Mouse (Mus musculus) stomach, embryonic 14.5 days (tissue): ENCODE data around the gene Hist1h1c. TPM values are rescaled to one million over a fixed set of nuclear protein-coding genes. Genes with fewer than 3 reads are reported as not detected.

Source experiments
- ATAC-seq: fragments of 200-750 bp; cut with Nextera tagmentation; 2 replicates; pipeline ENCODE4 v1.8.0; 2017; ENCODE audit warnings: low read depth, moderate TSS enrichment; ENCODE audit not compliant: insufficient number of reproducible peaks, insufficient read depth, low FRiP score
- H3K27ac ChIP-seq: fragments of 300-500 bp; sonication (generic); 2 replicates; pipeline ENCODE4 v1.5.1; 2014; ENCODE audit warnings: mild to moderate bottlenecking, low read length, moderate library complexity, mixed read lengths
- H3K27me3 ChIP-seq: fragments of 300-500 bp; sonication (generic); 2 replicates; pipeline ENCODE4 v1.6.1; 2014; ENCODE audit warnings: low read length, control low read depth, mixed read lengths; ENCODE audit not compliant: control insufficient read depth, insufficient read depth
- H3K36me3 ChIP-seq: fragments of 300-500 bp; sonication (generic); 2 replicates; pipeline ENCODE4 v1.6.1; 2014; ENCODE audit warnings: mild to moderate bottlenecking, control low read depth, low read length, moderate library complexity, mixed read lengths; ENCODE audit not compliant: control insufficient read depth, insufficient read depth
- H3K4me1 ChIP-seq: fragments of 300-500 bp; sonication (generic); 2 replicates; pipeline ENCODE4 v1.6.1; 2014; ENCODE audit warnings: low read length, control low read depth, mixed read lengths; ENCODE audit not compliant: control insufficient read depth, insufficient read depth
- H3K4me2 ChIP-seq: fragments of 300-500 bp; sonication (generic); replicated peaks from 2 replicates; pipeline ENCODE4 v1.6.1; 2014; ENCODE audit warnings: low read depth, low read length, control low read depth
- H3K4me3 ChIP-seq: fragments of 300-500 bp; sonication (generic); 2 replicates; pipeline ENCODE4 v1.5.1; 2014; ENCODE audit warnings: low read depth, low read length, control low read depth
- H3K9ac ChIP-seq: fragments of 300-500 bp; sonication (generic); replicated peaks from 2 replicates; pipeline ENCODE4 v1.6.1; 2014; ENCODE audit warnings: low read depth, mild to moderate bottlenecking, control low read depth, low read length, moderate library complexity, mixed read lengths
- H3K9me3 ChIP-seq: fragments of 300-500 bp; sonication (generic); 2 replicates; pipeline ENCODE4 v1.6.1; 2016; ENCODE audit warnings: low read depth, low read length, control low read depth; ENCODE audit not compliant: control insufficient read depth
- WGBS: fragments of 180-500 bp; shearing (Covaris S2); extraction: QIAGEN DNeasy Blood & Tissue Kit; methylation state at CpG from one replicate; pipeline ENCODE4 v1.1.7; 2014; 5-methylcytosine and 5-hydroxymethylcytosine counted together
- polyA plus RNA-seq: library from polyadenylated mRNA; unstranded; fragments of >200 nt; fragmentation: Nextera tagmentation; extraction: Ambion mirVana; gene quantifications from 2 replicates; pipeline ENCODE4 v1.2.1, GENCODE M21; 2014

Gene Hist1h1c
- polyA plus RNA-seq, 1 experiment from 2014 or later, result 38.5 TPM

DNA sequence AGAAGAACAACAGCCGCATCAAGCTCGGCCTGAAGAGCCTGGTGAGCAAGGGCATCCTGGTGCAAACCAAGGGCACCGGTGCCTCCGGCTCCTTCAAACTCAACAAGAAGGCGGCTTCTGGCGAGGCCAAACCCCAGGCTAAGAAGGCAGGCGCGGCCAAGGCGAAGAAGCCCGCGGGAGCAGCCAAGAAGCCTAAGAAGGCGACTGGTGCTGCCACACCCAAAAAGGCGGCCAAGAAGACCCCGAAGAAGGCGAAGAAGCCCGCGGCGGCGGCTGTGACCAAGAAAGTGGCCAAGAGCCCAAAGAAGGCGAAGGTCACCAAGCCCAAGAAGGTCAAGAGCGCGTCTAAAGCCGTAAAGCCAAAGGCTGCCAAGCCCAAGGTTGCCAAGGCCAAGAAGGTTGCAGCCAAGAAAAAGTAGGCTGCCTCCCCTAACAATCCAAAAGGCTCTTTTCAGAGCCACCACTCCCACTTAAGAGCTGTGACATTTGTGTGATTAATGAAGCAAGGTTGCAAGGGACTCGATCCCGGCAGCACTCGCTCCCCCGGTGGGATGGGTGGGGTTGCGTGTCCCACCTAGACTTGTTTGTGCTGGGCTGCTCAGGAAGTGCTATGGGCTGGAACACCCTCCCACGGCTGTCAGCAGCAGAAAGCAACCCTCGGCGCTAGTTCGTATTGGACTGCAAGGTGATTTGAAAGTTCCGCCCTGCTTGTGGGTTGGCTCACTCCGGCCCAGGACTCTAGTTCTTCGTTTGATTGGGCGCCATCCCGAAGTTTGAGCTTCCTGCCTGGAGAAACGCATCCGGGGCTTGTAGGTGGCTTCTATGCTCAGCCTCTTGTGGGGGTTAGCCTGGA lies 687 bp downstream of the Hist1h1c start:
- Histone ChIP-seq H3K36me3 (no peaks in the 10 kb centered on the region), H3K4me2 (peak overlapping the region; percentile 91), H3K27me3 (no peaks in the 10 kb centered on the region), H3K27ac (peak overlapping the region; percentile 99), H3K4me3 (peak overlapping the region; percentile 63), H3K9me3 (no peaks in the 10 kb centered on the region), H3K9ac (peak overlapping the region; percentile 92), H3K4me1 (peaks cover 17% of the 10 kb centered on the region; the same call in 1 of the 2 replicates)
- under 1% methylated on average over 39 of the region's 39 CpGs for WGBS
- ATAC-seq, result peak; percentile 92

DNA sequence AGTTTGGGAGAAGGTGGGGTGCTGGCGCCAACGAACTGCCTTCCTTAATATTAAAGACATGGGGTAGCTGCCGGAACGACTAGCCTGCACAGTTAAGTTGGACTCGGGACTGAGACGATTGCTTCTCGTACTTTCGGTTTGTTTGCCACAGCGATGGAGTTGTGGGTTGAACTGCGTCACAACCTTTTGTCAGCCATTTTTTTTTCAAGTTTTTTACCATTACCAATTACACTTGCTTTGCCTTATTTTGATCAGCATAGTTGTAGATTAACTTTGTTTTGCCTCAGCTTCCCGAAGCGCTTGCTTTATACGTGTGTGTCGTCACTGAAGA lies 1.3 kb downstream of the Hist1h1c start:
- H3K4me3 ChIP-seq, result peak overlapping the region; percentile 63
- H3K27me3 ChIP-seq, result no peaks in the 10 kb centered on the region
- no peaks in the 10 kb centered on the region for H3K36me3 ChIP-seq
- ATAC-seq, result no peak; the same call in 1 of the 2 replicates
- peak overlapping the region; percentile 92 for H3K9ac ChIP-seq
- under 1% methylated on average over 14 of the region's 14 CpGs for WGBS
- no peaks in the 10 kb centered on the region for H3K9me3 ChIP-seq
- H3K4me1 ChIP-seq, result peaks cover 17% of the 10 kb centered on the region; the same call in 1 of the 2 replicates
- H3K4me2 ChIP-seq, result peak overlapping the region; percentile 91
- peak overlapping the region; percentile 99 for H3K27ac ChIP-seq

DNA sequence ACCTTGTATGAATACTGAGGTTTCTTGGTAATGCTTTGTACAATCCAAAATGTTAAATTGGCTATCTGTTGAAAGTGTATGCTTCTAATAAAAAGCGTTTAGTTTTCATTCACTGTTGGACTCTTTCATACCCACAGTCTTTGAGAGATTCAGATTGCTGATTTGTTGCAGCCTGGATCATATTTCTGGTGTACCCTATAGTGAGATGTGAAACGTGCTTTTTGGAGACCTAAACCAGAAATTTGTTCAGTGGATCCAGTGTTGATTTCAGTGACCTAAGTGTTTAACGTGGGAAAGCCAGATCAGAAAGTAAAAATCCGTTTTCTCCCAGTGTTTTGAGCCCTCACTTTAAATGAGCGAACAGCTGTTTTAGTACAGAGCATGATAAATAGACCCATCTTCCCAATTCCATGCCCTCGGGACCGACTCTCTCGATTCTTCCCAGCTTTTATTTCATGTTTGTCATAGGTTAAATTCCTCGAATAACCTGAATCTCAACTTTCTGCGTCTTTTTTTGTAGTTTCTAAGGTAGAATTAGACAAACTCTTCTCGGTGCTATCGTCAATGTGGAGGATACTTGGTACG lies 1.7 kb downstream of the Hist1h1c start:
- Histone ChIP-seq H3K9ac (peak overlapping the region; percentile 92), H3K36me3 (no peaks in the 10 kb centered on the region), H3K4me1 (peaks cover 17% of the 10 kb centered on the region; the same call in 1 of the 2 replicates), H3K4me2 (peak overlapping the region; percentile 91), H3K27me3 (no peaks in the 10 kb centered on the region), H3K9me3 (no peaks in the 10 kb centered on the region), H3K27ac (peak overlapping the region; percentile 99), H3K4me3 (peak overlapping the region; percentile 63)
- no peak for ATAC-seq
- 15% methylated on average over 13 of the region's 13 CpGs for WGBS

DNA sequence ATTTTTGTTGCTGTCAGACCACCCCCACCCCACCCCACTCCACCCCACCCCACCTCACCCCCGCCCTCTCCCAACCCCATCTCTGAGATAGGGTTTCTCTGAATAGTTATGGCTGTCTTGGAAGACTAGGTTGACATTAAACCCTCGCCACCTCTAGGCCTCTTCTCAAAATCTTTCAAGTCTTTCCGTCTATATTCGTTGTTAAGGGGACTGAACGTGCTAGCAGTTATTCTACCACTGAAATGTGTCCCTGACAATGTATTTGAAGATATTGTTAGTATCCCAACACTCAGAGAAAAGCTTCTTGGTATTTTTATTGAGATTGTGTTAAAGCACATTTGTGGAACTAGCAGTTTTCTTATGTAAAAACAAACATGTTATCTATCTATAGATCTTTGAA lies 2.3 kb downstream of the Hist1h1c start:
- Histone ChIP-seq H3K27ac (no peak overlapping the region; the same call in 1 of the 2 replicates), H3K4me2 (peak overlapping the region; percentile 91), H3K27me3 (no peaks in the 10 kb centered on the region), H3K4me3 (peak overlapping the region; percentile 63), H3K9ac (peak overlapping the region; percentile 92; the same call in 1 of the 2 replicates), H3K9me3 (no peaks in the 10 kb centered on the region), H3K4me1 (peaks cover 17% of the 10 kb centered on the region; the same call in 1 of the 2 replicates), H3K36me3 (no peaks in the 10 kb centered on the region)
- 49% methylated on average over 5 of the region's 5 CpGs for WGBS
- no peak for ATAC-seq

DNA sequence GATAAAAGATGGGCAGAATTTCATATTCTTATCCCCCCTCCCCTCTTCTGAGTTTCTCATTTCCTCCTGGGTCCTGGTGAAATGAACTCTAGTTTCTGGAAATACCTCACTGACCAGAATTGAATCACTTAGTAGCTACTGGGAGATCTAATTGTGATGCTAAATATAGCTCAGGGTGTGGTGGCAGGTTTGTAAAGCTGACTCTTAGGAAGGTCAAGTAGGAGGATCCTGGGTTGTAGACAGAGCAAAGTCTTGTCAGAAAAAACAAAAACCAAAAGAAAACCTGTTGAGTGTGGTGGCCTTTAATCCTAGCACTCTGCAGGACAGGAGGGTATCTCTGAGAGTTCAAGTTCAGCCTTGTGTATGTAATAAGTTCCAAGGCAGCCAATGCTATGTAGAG lies 3.4 kb downstream of the Hist1h1c start:
- Histone ChIP-seq H3K27ac (no peak overlapping the region), H3K36me3 (no peaks in the 10 kb centered on the region), H3K9ac (no peak overlapping the region), H3K9me3 (no peaks in the 10 kb centered on the region), H3K4me3 (no peak overlapping the region), H3K4me2 (no peak overlapping the region), H3K4me1 (peaks cover 17% of the 10 kb centered on the region; the same call in 1 of the 2 replicates), H3K27me3 (no peaks in the 10 kb centered on the region)
- no peak for ATAC-seq

DNA sequence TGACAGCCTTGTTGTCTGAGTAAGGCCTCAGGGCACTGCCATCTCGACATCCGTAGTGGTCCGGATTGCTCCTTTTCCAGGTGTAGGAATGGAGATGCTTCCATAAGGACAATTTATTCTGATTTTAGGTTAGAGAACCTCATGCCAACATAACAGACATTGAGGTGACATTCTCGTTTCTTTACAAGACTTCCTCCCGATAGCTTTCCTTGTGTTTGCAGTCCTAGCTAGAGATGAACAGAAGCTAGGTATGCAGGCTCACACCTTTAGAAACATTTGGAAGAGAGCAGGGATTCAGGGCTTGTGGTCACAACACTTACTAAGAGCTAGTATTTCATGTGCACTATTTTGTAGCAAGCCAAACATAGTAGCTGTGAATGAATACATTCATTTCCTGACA lies 4.6 kb downstream of the Hist1h1c start:
- H3K36me3 ChIP-seq, result no peaks in the 10 kb centered on the region
- no peak for ATAC-seq
- H3K4me1 ChIP-seq, result peaks cover 16% of the 10 kb centered on the region
- WGBS, result 79% methylated on average over 5 of the region's 5 CpGs
- H3K4me3 ChIP-seq, result no peak overlapping the region
- no peaks in the 10 kb centered on the region for H3K27me3 ChIP-seq
- H3K9ac ChIP-seq, result no peak overlapping the region
- H3K4me2 ChIP-seq, result no peak overlapping the region
- H3K27ac ChIP-seq, result no peak overlapping the region
- H3K9me3 ChIP-seq, result no peaks in the 10 kb centered on the region

DNA sequence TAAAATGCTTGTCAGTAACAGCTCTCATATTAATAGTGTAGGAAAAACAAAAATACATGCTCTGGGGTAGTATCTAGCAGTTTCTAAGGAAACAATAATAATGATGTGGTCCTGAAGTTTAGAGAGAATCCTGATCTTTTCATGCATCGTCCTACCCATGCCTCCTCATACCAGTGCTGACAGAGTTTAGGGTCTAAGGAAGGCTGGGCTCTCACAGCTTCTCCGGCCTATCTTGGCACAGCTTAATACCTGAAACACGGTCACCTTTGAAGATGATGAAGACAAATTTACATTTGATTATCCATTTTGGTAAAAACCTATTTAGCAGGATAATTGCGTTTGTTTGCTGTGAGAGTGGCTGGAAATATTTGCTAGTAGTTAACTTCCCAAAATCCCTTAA lies 5.4 kb downstream of the Hist1h1c start:
- Histone ChIP-seq H3K27ac (peak overlapping the region; percentile 82), H3K36me3 (no peaks in the 10 kb centered on the region), H3K4me1 (peaks cover 20% of the 10 kb centered on the region), H3K27me3 (no peaks in the 10 kb centered on the region), H3K4me2 (peak overlapping the region; percentile 71), H3K9me3 (no peaks in the 10 kb centered on the region), H3K4me3 (peak overlapping the region; percentile 35), H3K9ac (no peak overlapping the region)
- no peak for ATAC-seq
- 31% methylated on average over 4 of the region's 4 CpGs for whole genome bisulfite sequencing

DNA sequence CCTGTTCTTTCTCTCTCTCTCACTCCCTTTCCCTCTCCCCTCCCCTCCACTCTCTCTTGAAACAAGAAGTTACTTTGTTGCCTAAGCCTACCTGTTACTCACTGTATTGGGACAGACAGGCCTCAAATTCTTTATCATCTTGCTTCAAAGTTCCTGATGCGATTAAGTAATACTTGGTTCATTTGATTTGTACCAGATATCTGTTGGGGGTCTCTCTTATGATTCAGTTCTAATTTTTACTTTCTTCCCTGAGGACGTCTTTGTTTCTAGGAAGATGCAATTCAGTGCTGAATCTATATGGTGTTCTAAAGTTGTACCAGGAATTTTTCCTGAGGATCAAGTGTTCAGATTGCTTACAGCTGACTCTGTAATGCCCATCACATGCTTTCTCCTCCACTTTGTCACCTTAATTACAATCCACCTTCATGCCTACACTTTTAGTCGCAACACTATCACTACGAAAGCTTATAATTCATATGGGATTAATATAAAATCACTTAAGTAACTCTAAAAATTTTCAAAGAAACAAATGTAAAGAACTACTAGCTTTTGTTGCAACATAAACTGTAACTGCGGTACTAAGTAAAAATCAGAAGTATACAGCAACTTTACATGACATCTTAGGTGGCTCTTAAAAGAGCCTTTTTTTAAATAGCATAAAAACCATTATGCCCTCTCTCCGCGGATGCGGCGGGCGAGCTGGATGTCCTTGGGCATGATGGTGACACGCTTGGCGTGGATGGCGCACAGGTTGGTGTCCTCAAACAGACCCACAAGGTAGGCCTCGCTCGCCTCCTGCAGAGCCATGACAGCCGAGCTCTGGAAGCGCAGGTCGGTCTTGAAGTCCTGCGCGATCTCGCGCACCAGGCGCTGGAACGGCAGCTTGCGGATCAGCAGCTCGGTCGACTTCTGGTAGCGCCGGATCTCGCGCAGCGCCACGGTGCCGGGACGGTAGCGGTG lies 6.1 kb downstream of the Hist1h1c start:
- Histone ChIP-seq H3K36me3 (no peaks in the 10 kb centered on the region), H3K4me1 (peaks cover 18% of the 10 kb centered on the region), H3K9ac (peak overlapping the region; percentile 57), H3K27ac (peak overlapping the region; percentile 82), H3K27me3 (no peaks in the 10 kb centered on the region), H3K4me3 (peak overlapping the region; percentile 35), H3K4me2 (peak overlapping the region; percentile 71), H3K9me3 (no peaks in the 10 kb centered on the region)
- ATAC-seq, result no peak
- under 1% methylated on average over 16 of the region's 36 CpGs for WGBS
